Mouse (Mus musculus) liver, embryonic 11.5 days (tissue): ENCODE measurements at regions not wholly inside any gene's neighbourhood (a gene's known extent, or its start where the extent isn't known, plus 50 kb on each side); places are given as distances from the start of the nearest gene placed in this dataset.

Source experiments
- ATAC-seq: fragments of 200-750 bp; cut with Nextera tagmentation; replicated peaks from 2 replicates; pipeline ENCODE4 v1.8.0; 2017; ENCODE audit warnings: moderate number of reproducible peaks, mild to moderate bottlenecking, moderate TSS enrichment, moderate library complexity; ENCODE audit not compliant: low FRiP score
- DNase-seq: peaks from one replicate; pipeline ENCODE4 v3.0.0-alpha.2; 2017; ENCODE audit warnings: low spot score
- H3K27ac ChIP-seq: fragments of 300-500 bp; sonication (generic); 2 replicates; pipeline ENCODE4 v1.5.1; 2014; ENCODE audit warnings: mild to moderate bottlenecking, low read depth, low read length, control low read depth
- H3K27me3 ChIP-seq: fragments of 300-500 bp; sonication (generic); replicated peaks from 2 replicates; pipeline ENCODE4 v1.6.1; 2014; ENCODE audit warnings: low read length, mixed read lengths; ENCODE audit not compliant: control insufficient read depth, insufficient read depth
- H3K36me3 ChIP-seq: fragments of 300-500 bp; sonication (generic); 2 replicates; pipeline ENCODE4 v1.6.1; 2014; ENCODE audit warnings: mild to moderate bottlenecking, low read length, moderate library complexity, mixed read lengths; ENCODE audit not compliant: control insufficient read depth, insufficient read depth
- H3K4me1 ChIP-seq: fragments of 300-500 bp; sonication (generic); replicated peaks from 2 replicates; pipeline ENCODE4 v1.6.1; 2014; ENCODE audit warnings: low read length, mixed read lengths; ENCODE audit not compliant: control insufficient read depth, insufficient read depth
- H3K4me2 ChIP-seq: fragments of 300-500 bp; sonication (generic); 2 replicates; pipeline ENCODE4 v1.6.1; 2014; ENCODE audit warnings: mild to moderate bottlenecking, control low read depth, moderate library complexity
- H3K4me3 ChIP-seq: fragments of 300-500 bp; sonication (generic); 2 replicates; pipeline ENCODE4 v1.5.1; 2014; ENCODE audit warnings: low read depth, low read length, control low read depth
- H3K9ac ChIP-seq: fragments of 300-500 bp; sonication (generic); 2 replicates; pipeline ENCODE4 v1.6.1; 2014; ENCODE audit warnings: low read depth, low read length, control low read depth
- H3K9me3 ChIP-seq: fragments of 300-500 bp; sonication (generic); 2 replicates; pipeline ENCODE4 v1.6.1; 2016; ENCODE audit warnings: low read length, inconsistent platforms, mixed read lengths; ENCODE audit not compliant: control insufficient read depth
- WGBS: fragments of 180-500 bp; shearing (Covaris S2); extraction: QIAGEN DNeasy Blood & Tissue Kit; methylation state at CpG from one replicate; pipeline ENCODE4 v1.1.7; 2014; 5-methylcytosine and 5-hydroxymethylcytosine counted together

DNA sequence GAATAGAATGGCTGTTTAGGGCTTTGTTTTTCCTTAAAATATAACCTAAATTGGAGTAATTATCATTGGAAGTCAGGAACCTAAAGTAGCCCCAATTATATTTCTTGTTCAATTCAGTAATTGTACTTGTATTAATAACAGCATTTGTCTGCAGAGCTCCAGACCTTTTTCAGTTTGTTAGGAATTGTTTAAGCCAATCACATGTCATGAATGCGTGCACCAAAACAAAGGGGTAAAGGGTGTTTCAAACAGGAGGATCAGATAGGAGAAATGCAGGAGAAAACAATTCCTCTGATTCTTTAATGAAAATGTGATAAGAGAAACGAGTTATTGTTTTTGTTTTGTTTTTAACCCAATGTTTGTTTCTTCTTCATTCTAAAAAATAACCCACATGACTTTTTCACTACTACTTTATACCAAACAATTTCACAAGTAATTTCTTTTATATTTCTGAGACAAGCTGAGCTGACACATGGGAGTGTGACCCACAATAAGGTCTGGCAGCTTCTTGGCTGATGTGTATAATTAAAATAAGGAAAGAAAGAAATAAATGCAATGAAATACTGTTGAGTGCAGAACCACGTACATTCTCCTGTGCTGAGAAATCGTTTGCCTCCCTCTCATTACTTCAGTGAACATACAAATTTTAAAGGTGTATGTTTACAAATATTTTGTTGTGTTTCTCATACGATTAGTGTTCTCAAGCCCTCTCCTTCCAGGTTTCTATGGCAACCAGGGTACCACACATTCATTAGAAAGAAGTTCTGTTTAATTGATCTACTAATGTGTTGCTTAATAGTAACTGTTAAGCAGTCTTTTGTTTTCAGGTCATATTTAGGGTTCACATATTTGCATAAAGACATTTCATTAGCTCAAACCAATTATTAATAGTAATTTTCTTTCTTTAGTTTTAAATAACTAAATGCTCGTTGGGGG is 397.7 kb downstream of the Isl1 start:
- no peak for ATAC-seq
- H3K4me1 ChIP-seq, result no peaks in the 10 kb centered on the region
- H3K4me3 ChIP-seq, result no peak overlapping the region
- no peaks in the 10 kb centered on the region for H3K27me3 ChIP-seq
- 70% methylated on average over 6 of the region's 6 CpGs for WGBS
- H3K36me3 ChIP-seq, result no peaks in the 10 kb centered on the region
- H3K4me2 ChIP-seq, result no peak overlapping the region
- no peaks in the 10 kb centered on the region for H3K9me3 ChIP-seq
- H3K27ac ChIP-seq, result no peak overlapping the region
- no peak overlapping the region for H3K9ac ChIP-seq
- DNase-seq, result no peak

DNA sequence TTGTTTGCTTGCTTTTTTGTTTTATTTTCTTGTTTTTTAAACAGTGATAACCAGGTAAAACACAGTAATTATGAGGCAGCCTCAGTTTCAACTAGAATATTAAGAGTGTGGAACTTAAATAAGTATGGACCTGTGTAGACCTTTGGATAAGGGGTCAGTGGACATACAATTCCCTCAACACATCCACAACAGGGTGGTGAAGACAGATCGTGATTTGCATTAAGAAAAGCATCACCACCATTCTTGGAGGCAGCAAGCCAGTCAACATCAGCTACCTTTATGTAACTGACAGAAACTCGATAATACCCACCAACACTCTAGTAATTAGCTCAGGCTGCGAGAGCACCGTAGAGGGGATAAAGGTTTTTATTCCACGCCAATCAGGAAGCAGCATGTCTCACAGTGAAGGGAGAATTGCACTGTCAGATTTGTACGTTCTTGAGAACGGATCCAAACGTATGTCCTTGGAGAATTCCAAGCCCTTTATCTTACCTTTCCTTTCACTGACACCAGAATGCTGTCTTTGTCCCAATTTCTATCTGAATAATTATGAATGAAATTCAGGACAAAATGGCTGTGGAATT is 398.5 kb downstream of the Isl1 start:
- Histone ChIP-seq H3K4me3 (no peak overlapping the region), H3K9ac (no peak overlapping the region), H3K27me3 (no peaks in the 10 kb centered on the region), H3K36me3 (no peaks in the 10 kb centered on the region), H3K27ac (no peak overlapping the region), H3K4me1 (no peaks in the 10 kb centered on the region), H3K4me2 (no peak overlapping the region), H3K9me3 (no peaks in the 10 kb centered on the region)
- DNase-seq (no peak), ATAC-seq (no peak)
- 74% methylated on average over 8 of the region's 8 CpGs for WGBS

GRCm38 (mm10) chr13:115880616-115881015 is 428.9 kb downstream of the Isl1 start:
- Histone ChIP-seq H3K4me3 (no peak overlapping the region), H3K36me3 (no peaks in the 10 kb centered on the region), H3K9me3 (no peaks in the 10 kb centered on the region), H3K4me2 (no peak overlapping the region), H3K4me1 (no peaks in the 10 kb centered on the region), H3K27ac (no peak overlapping the region), H3K9ac (no peak overlapping the region), H3K27me3 (no peaks in the 10 kb centered on the region)
- DNase-seq (no peak), ATAC-seq (no peak)
- WGBS, result 74% methylated on average over 1 of the region's 1 CpGs

- ATAC-seq (no peak), DNase-seq (no peak)
Observed at GRCm38 (mm10) chr13:115860480-115860879, 449.0 kb downstream of the Isl1 start.

GRCm38 (mm10) chr13:115856632-115857031 is 452.9 kb downstream of the Isl1 start:
- no peak for ATAC-seq
- H3K9ac ChIP-seq, result no peak overlapping the region
- H3K9me3 ChIP-seq, result no peaks in the 10 kb centered on the region
- no peaks in the 10 kb centered on the region for H3K4me1 ChIP-seq
- no peak for DNase-seq
- no peak overlapping the region for H3K4me3 ChIP-seq
- H3K36me3 ChIP-seq, result no peaks in the 10 kb centered on the region
- H3K27ac ChIP-seq, result no peak overlapping the region
- H3K4me2 ChIP-seq, result no peak overlapping the region
- 81% methylated on average over 4 of the region's 4 CpGs for WGBS
- no peaks in the 10 kb centered on the region for H3K27me3 ChIP-seq

More at GRCm38 (mm10) chr13:115860480-115860879, 449.0 kb downstream of the Isl1 start:
- no peak overlapping the region for H3K9ac ChIP-seq
- no peak overlapping the region for H3K27ac ChIP-seq
- no peak overlapping the region for H3K4me3 ChIP-seq
- no peaks in the 10 kb centered on the region for H3K36me3 ChIP-seq
- H3K4me1 ChIP-seq, result no peaks in the 10 kb centered on the region
- no peak overlapping the region for H3K4me2 ChIP-seq
- no peaks in the 10 kb centered on the region for H3K9me3 ChIP-seq
- WGBS, result 10% methylated on average over 3 of the region's 3 CpGs
- no peaks in the 10 kb centered on the region for H3K27me3 ChIP-seq

DNA sequence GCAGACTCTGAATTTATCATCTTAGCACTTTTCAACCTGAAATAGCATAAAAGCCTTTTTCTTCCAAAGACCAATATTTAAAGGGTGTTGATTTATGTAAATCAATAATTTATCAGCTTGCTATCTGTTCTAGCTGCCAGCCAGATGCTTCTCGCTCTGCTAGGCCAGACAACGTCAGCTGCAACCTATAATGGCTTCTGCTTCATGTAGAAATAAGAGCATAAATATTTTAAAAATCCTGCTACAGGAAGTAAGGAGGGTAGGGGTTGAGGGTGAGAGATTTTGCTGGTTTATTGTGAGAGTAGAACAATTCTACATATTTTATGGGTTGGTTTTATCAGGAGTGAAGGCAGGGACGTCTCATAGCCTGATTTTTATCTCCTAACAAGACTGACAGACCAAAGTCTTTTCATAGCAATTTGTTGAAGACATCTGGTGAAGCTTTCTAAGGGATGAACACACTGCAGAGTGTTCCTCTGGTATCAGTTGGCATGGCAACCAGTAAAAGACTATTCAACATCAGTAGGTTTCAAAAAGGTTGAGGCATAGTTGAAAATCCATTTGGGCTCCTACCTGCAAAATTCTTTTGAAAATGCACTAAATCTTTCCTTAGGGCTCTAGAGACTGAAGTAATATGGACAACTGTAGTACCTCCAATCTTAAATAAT is 456.7 kb downstream of the Isl1 start:
- 44% methylated on average over 3 of the region's 3 CpGs for WGBS
- ATAC-seq, result no peak
- H3K36me3 ChIP-seq, result no peaks in the 10 kb centered on the region
- no peaks in the 10 kb centered on the region for H3K27me3 ChIP-seq
- no peak overlapping the region for H3K27ac ChIP-seq
- no peaks in the 10 kb centered on the region for H3K9me3 ChIP-seq
- no peaks in the 10 kb centered on the region for H3K4me1 ChIP-seq
- no peak overlapping the region for H3K4me2 ChIP-seq
- H3K9ac ChIP-seq, result no peak overlapping the region
- no peak for DNase-seq
- no peak overlapping the region for H3K4me3 ChIP-seq

DNA sequence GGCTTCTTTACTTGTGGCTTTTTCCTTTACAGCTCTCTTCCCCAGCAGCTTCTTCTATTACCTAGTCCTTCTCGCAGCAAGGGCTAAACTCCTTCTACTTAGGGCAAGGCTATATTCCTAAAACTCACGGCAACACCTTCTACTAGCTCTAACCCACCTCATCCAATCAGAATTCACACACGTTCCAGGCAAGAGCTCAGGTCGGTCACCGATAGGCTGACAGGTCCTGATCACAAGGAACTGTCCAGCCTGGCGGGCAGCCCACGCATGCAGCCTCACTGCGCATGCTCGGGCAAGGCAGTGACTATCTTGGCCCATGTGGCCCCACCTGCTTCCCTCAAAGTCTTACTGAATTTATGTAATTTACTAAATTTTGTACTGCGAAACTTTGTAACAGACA is 466.4 kb downstream of the Isl1 start:
- ATAC-seq, result no peak
- DNase-seq, result no peak
- Histone ChIP-seq H3K9me3 (no peaks in the 10 kb centered on the region), H3K27ac (no peak overlapping the region), H3K4me1 (no peaks in the 10 kb centered on the region), H3K36me3 (no peaks in the 10 kb centered on the region), H3K4me2 (no peak overlapping the region), H3K9ac (no peak overlapping the region), H3K4me3 (no peak overlapping the region), H3K27me3 (no peaks in the 10 kb centered on the region)
- WGBS, result 60% methylated on average over 10 of the region's 10 CpGs

- Histone ChIP-seq H3K9me3 (no peaks in the 10 kb centered on the region), H3K36me3 (no peaks in the 10 kb centered on the region), H3K4me3 (no peak overlapping the region), H3K4me1 (no peaks in the 10 kb centered on the region), H3K4me2 (no peak overlapping the region), H3K27me3 (no peaks in the 10 kb centered on the region), H3K9ac (no peak overlapping the region), H3K27ac (no peak overlapping the region)
- no peak for DNase-seq
- WGBS, result 80% methylated on average over 6 of the region's 6 CpGs
- ATAC-seq, result no peak
Observed at GRCm38 (mm10) chr13:115836203-115836768, 473.2 kb downstream of the Isl1 start.
